Mouse (Mus musculus) myocyte (in vitro differentiated cells): ENCODE data around the gene Epo.

Source experiments
- E2F4 ChIP-seq: IDR thresholded peaks from one replicate; pipeline ENCODE4 v1.6.1; 2011; ENCODE audit warnings: mild to moderate bottlenecking, control low read depth, moderate library complexity; ENCODE audit not compliant: insufficient read depth
- POLR2A ChIP-seq: IDR thresholded peaks from one replicate; pipeline ENCODE4 v1.6.1; 2011; ENCODE audit warnings: low read depth, mild to moderate bottlenecking, control low read depth, moderate library complexity; ENCODE audit not compliant: insufficient read length
- REST ChIP-seq: IDR thresholded peaks from one replicate; pipeline ENCODE4 v1.6.1; 2011; ENCODE audit warnings: mild to moderate bottlenecking, control low read depth, moderate library complexity; ENCODE audit not compliant: insufficient read depth, insufficient read length

GRCm38 (mm10) chr5:137522711-137523110, 10.3 kb downstream of the Epo start:
- TF ChIP-seq POLR2A (no peak), REST (no peak), E2F4 (no peak)
